Comparison of ENCODE assay signal across 9 mouse cellular contexts in genomic region chr11:96875270-96875669, GRCm38 (mm10). TPM values are rescaled to one million over a fixed set of nuclear protein-coding genes. Genes with fewer than 3 reads are reported as not detected.
A peak's percentile ranks its signal among the peaks of the same experiment; 100 is the strongest.
DNase-seq lines count a peak whose midpoint lies in the region; ATAC-seq lines count a peak whose summit lies in the region.
"Had no signal": no experiment of that assay in that cellular context is flagged by ENCODE, and none has a peak within 500 bp of the region (broad histone marks: within the 10 kb centered on the region; RNA-seq: fewer than 3 reads in every experiment).

No protein-coding gene starts in this region.

- H3K36me3 ChIP-seq in liver, embryonic 11.5 days (ENCODE audit: control insufficient read depth, insufficient read depth, low read length): no peaks in the 10 kb centered on the region
- no peaks in the 10 kb centered on the region for H3K36me3 ChIP-seq in forebrain, embryonic 12.5 days (replicated peaks)
- no peaks in the 10 kb centered on the region for H3K36me3 ChIP-seq in limb, embryonic 11.5 days (ENCODE audit: control insufficient read depth, insufficient read depth, low read length)
- H3K36me3 ChIP-seq in neural tube, embryonic 15.5 days: no peaks in the 10 kb centered on the region

- 26% methylated on average over 4 of the region's 4 CpGs for WGBS in liver, embryonic 11.5 days
- 2% methylated on average over 4 of the region's 4 CpGs for WGBS in forebrain, embryonic 12.5 days
- 11% methylated on average over 4 of the region's 4 CpGs for WGBS in limb, embryonic 11.5 days
- WGBS in neural tube, embryonic 15.5 days: 9% methylated on average over 4 of the region's 4 CpGs

- no peak for DNase-seq in liver, embryonic 11.5 days (ENCODE audit: low spot score)
- DNase-seq in liver: no peak
- no peak for DNase-seq in limb, embryonic 11.5 days (ENCODE audit: low spot score)
- DNase-seq in cerebellum, adult 11-12 months: no peak
- DNase-seq in cerebellum, postnatal 10 days: no peak
- no peak for DNase-seq in left cerebral cortex, adult 9 months (ENCODE audit: low spot score in 2 of 2)

- H3K4me2 ChIP-seq in liver, embryonic 11.5 days: peak overlapping the region; percentile 66
- H3K4me2 ChIP-seq in forebrain, embryonic 12.5 days: peak overlapping the region; percentile 44
- H3K4me2 ChIP-seq in limb, embryonic 11.5 days (ENCODE audit: low read depth, severe bottlenecking): peak overlapping the region; percentile 65
- peak overlapping the region; percentile 70 for H3K4me2 ChIP-seq in neural tube, embryonic 15.5 days

- H3K9ac ChIP-seq in liver, embryonic 11.5 days (ENCODE audit: low read depth, low read length): no peak overlapping the region
- H3K9ac ChIP-seq in forebrain, embryonic 12.5 days: peak overlapping the region; percentile 62; the same call in 1 of the 2 replicates
- no peak overlapping the region for H3K9ac ChIP-seq in limb, embryonic 11.5 days (ENCODE audit: low read length)
- no peak overlapping the region for H3K9ac ChIP-seq in neural tube, embryonic 15.5 days (replicated peaks)

- no peak for ATAC-seq in liver, embryonic 11.5 days (replicated peaks; ENCODE audit: low FRiP score)
- ATAC-seq in forebrain, embryonic 12.5 days (ENCODE audit: low FRiP score): no peak
- ATAC-seq in limb, embryonic 11.5 days (ENCODE audit: insufficient number of reproducible peaks, low FRiP score, low TSS enrichment, low read depth): no peak
- ATAC-seq in neural tube, embryonic 15.5 days (ENCODE audit: low FRiP score): no peak
- ATAC-seq: Patski had no signal

- H3K27ac ChIP-seq in liver, embryonic 11.5 days (ENCODE audit: low read depth, low read length): no peak overlapping the region
- peak overlapping the region; percentile 100 for H3K27ac ChIP-seq in forebrain, embryonic 12.5 days
- no peak overlapping the region; the same call in 1 of the 2 replicates for H3K27ac ChIP-seq in limb, embryonic 11.5 days (replicated peaks; ENCODE audit: low read depth, low read length)
- peak overlapping the region; percentile 94 for H3K27ac ChIP-seq in neural tube, embryonic 15.5 days (replicated peaks)

- peaks cover 35% of the 10 kb centered on the region for H3K27me3 ChIP-seq in liver, embryonic 11.5 days (replicated peaks; ENCODE audit: control insufficient read depth, insufficient read depth, low read length)
- no peaks in the 10 kb centered on the region for H3K27me3 ChIP-seq in forebrain, embryonic 12.5 days
- no peaks in the 10 kb centered on the region for H3K27me3 ChIP-seq in limb, embryonic 11.5 days (ENCODE audit: control insufficient read depth, insufficient read depth, low read length)
- H3K27me3 ChIP-seq in neural tube, embryonic 15.5 days (replicated peaks): no peaks in the 10 kb centered on the region

- H3K4me3 ChIP-seq in liver, embryonic 11.5 days (ENCODE audit: low read depth, low read length): peak overlapping the region; percentile 34
- peak overlapping the region; percentile 10 for H3K4me3 ChIP-seq in forebrain, embryonic 12.5 days (replicated peaks)
- peak overlapping the region; percentile 16 for H3K4me3 ChIP-seq in limb, embryonic 11.5 days (ENCODE audit: low read depth, low read length)
- H3K4me3 ChIP-seq in neural tube, embryonic 15.5 days (replicated peaks): peak overlapping the region; percentile 37

- peaks cover 34% of the 10 kb centered on the region for H3K4me1 ChIP-seq in liver, embryonic 11.5 days (replicated peaks; ENCODE audit: control insufficient read depth, insufficient read depth, low read length)
- H3K4me1 ChIP-seq in forebrain, embryonic 12.5 days: peaks cover 80% of the 10 kb centered on the region
- H3K4me1 ChIP-seq in limb, embryonic 11.5 days (ENCODE audit: control insufficient read depth, insufficient read depth, low read length): peaks cover 29% of the 10 kb centered on the region
- peaks cover 74% of the 10 kb centered on the region for H3K4me1 ChIP-seq in neural tube, embryonic 15.5 days

- H3K9me3 ChIP-seq in liver, embryonic 11.5 days (ENCODE audit: control insufficient read depth, low read length): no peaks in the 10 kb centered on the region
- no peaks in the 10 kb centered on the region for H3K9me3 ChIP-seq in forebrain, embryonic 12.5 days
- no peaks in the 10 kb centered on the region for H3K9me3 ChIP-seq in limb, embryonic 11.5 days (ENCODE audit: control insufficient read depth, low read length)
- H3K9me3 ChIP-seq in neural tube, embryonic 15.5 days (replicated peaks): no peaks in the 10 kb centered on the region

RNA-seq across cellular contexts. Expression of gene Copz2, which starts 25.6 kb away (rescaled TPM):
- polyA plus RNA-seq in liver, embryonic 11.5 days (2014; fragmentation: Nextera tagmentation; extraction: Ambion mirVana): 33.6 and 41.2 TPM in 2 replicates
- polyA plus RNA-seq in forebrain, embryonic 12.5 days (2016; fragmentation: Nextera tagmentation; extraction: Ambion mirVana): 22.9 and 27.8 TPM in 2 replicates
- polyA plus RNA-seq in limb, embryonic 11.5 days (2014; fragmentation: Nextera tagmentation; extraction: Ambion mirVana): 53.8 and 56.8 TPM in 2 replicates
- polyA plus RNA-seq in neural tube, embryonic 15.5 days (2015; fragmentation: Nextera tagmentation; extraction: Ambion mirVana): 29.2 and 42.0 TPM in 2 replicates

RNA-seq across cellular contexts. Expression of gene Cdk5rap3, which starts 41.0 kb away (rescaled TPM):
- 69.6 and 71.3 TPM in 2 replicates for polyA plus RNA-seq in liver, embryonic 11.5 days (2014; fragmentation: Nextera tagmentation; extraction: Ambion mirVana)
- polyA plus RNA-seq in forebrain, embryonic 12.5 days (2016; fragmentation: Nextera tagmentation; extraction: Ambion mirVana): 102 and 106 TPM in 2 replicates
- polyA plus RNA-seq in limb, embryonic 11.5 days (2014; fragmentation: Nextera tagmentation; extraction: Ambion mirVana): 72.5 and 77.0 TPM in 2 replicates
- polyA plus RNA-seq in neural tube, embryonic 15.5 days (2015; fragmentation: Nextera tagmentation; extraction: Ambion mirVana): 82.4 and 85.7 TPM in 2 replicates

RNA-seq across cellular contexts. Expression of gene Nfe2l1, which starts 45.5 kb away (rescaled TPM):
- polyA plus RNA-seq in liver, embryonic 11.5 days (2014; fragmentation: Nextera tagmentation; extraction: Ambion mirVana): 27.6 and 28.9 TPM in 2 replicates
- polyA plus RNA-seq in forebrain, embryonic 12.5 days (2016; fragmentation: Nextera tagmentation; extraction: Ambion mirVana): 72.8 and 76.0 TPM in 2 replicates
- polyA plus RNA-seq in limb, embryonic 11.5 days (2014; fragmentation: Nextera tagmentation; extraction: Ambion mirVana): 30.1 and 33.7 TPM in 2 replicates
- polyA plus RNA-seq in neural tube, embryonic 15.5 days (2015; fragmentation: Nextera tagmentation; extraction: Ambion mirVana): 71.8 and 78.2 TPM in 2 replicates

RNA-seq across cellular contexts. Expression of gene Prr15l, which starts 52.6 kb away (rescaled TPM):
- 1.8 and 2.2 TPM in 2 replicates for polyA plus RNA-seq in liver, embryonic 11.5 days (2014; fragmentation: Nextera tagmentation; extraction: Ambion mirVana)
- polyA plus RNA-seq in forebrain, embryonic 12.5 days (2016; fragmentation: Nextera tagmentation; extraction: Ambion mirVana): 0.58 and 0.60 TPM in 2 replicates
- polyA plus RNA-seq in limb, embryonic 11.5 days (2014; fragmentation: Nextera tagmentation; extraction: Ambion mirVana): 0.35 and 0.97 TPM in 2 replicates
- 0.47 and 5.2 TPM in 2 replicates for polyA plus RNA-seq in neural tube, embryonic 15.5 days (2015; fragmentation: Nextera tagmentation; extraction: Ambion mirVana)

Comparison
In these comparisons a context has a peak if more than half of its experiments do, and no peak if none do; other contexts are left out.
1. H3K27ac ChIP-seq: peak in forebrain, embryonic 12.5 days (single experiment) and neural tube, embryonic 15.5 days (single experiment); none in liver, embryonic 11.5 days (single experiment) and limb, embryonic 11.5 days (single experiment).
2. Peak in every context shown above with its lines, with median percentiles within 50 percentile points of each other: H3K4me2 ChIP-seq and H3K4me3 ChIP-seq.